Mouse (Mus musculus): ENCODE results near the gene Ajm1.

Gene Ajm1

GRCm38 (mm10) chr2:25581294-25581864 lies at the start of gene Ajm1:
Gene Ajm1 (minus strand): TSS chr2:25581757.
- peak; percentile 56 for DNase-seq (ENCODE audit: low spot score)

GRCm38 (mm10) chr2:25628738-25629137 lies 47.2 kb upstream of the Ajm1 start:
- no peak for DNase-seq (ENCODE audit: low spot score)

GRCm38 (mm10) chr2:25627811-25628210 lies 46.3 kb upstream of the Ajm1 start, which contains the start of gene Fcna:
Gene Fcna (minus strand): TSS chr2:25628030.
- DNase-seq (ENCODE audit: low spot score): no peak

- no peak for DNase-seq (ENCODE audit: low spot score)
Observed at GRCm38 (mm10) chr2:25625986-25626385, 44.4 kb upstream of the Ajm1 start.

GRCm38 (mm10) chr2:25621229-25622200 lies 40.0 kb upstream of the Ajm1 start, which contains the start of gene Tmem141:
Gene Tmem141 (minus strand): TSS chr2:25622005.
- DNase-seq (ENCODE audit: low spot score): peak; percentile 90

- DNase-seq (ENCODE audit: low spot score): no peak
Observed at GRCm38 (mm10) chr2:25620852-25621228, 39.3 kb upstream of the Ajm1 start.

GRCm38 (mm10) chr2:25620386-25620785 lies 38.8 kb upstream of the Ajm1 start:
- no peak for DNase-seq (ENCODE audit: low spot score)

- no peak for DNase-seq (ENCODE audit: low spot score)
Observed at GRCm38 (mm10) chr2:25617578-25617977, 36.0 kb upstream of the Ajm1 start, which contains the start of gene Ccdc183. Gene Ccdc183 (minus strand): TSS chr2:25617678.

- DNase-seq (ENCODE audit: low spot score): no peak
Observed at GRCm38 (mm10) chr2:25616398-25616797, 34.8 kb upstream of the Ajm1 start.

- DNase-seq (ENCODE audit: low spot score): no peak
Observed at GRCm38 (mm10) chr2:25608671-25609070, 27.1 kb upstream of the Ajm1 start.

GRCm38 (mm10) chr2:25607761-25608622 lies 26.4 kb upstream of the Ajm1 start, which contains the start of gene Rabl6:
Gene Rabl6 (minus strand): TSS chr2:25608521.
- peak; percentile 89 for DNase-seq (ENCODE audit: low spot score)

- DNase-seq (ENCODE audit: low spot score): no peak
Observed at GRCm38 (mm10) chr2:25602526-25602925, 21.0 kb upstream of the Ajm1 start.

- DNase-seq (ENCODE audit: low spot score): no peak
Observed at GRCm38 (mm10) chr2:25600037-25600436, 18.5 kb upstream of the Ajm1 start.

GRCm38 (mm10) chr2:25598749-25599148 lies 17.2 kb upstream of the Ajm1 start:
- no peak for DNase-seq (ENCODE audit: low spot score)

GRCm38 (mm10) chr2:25596765-25597510 lies 15.4 kb upstream of the Ajm1 start:
- DNase-seq (ENCODE audit: low spot score): no peak

GRCm38 (mm10) chr2:25591863-25592262 lies 10.3 kb upstream of the Ajm1 start:
- DNase-seq (ENCODE audit: low spot score): no peak

- DNase-seq (ENCODE audit: low spot score): no peak
Observed at GRCm38 (mm10) chr2:25588227-25588907, 6.8 kb upstream of the Ajm1 start.

GRCm38 (mm10) chr2:25587290-25587689 lies 5.7 kb upstream of the Ajm1 start:
- DNase-seq (ENCODE audit: low spot score): no peak

- DNase-seq (ENCODE audit: low spot score): no peak
Observed at GRCm38 (mm10) chr2:25585601-25586000, 4.0 kb upstream of the Ajm1 start.

- DNase-seq (ENCODE audit: low spot score): no peak
Observed at GRCm38 (mm10) chr2:25584856-25585255, 3.3 kb upstream of the Ajm1 start.

GRCm38 (mm10) chr2:25584152-25584551 lies 2.6 kb upstream of the Ajm1 start:
- DNase-seq (ENCODE audit: low spot score): no peak

All from ovary, postnatal 36 days (tissue).